Mouse (Mus musculus): ENCODE measurements around the gene Gse1.
A peak's percentile ranks its signal among the peaks of the same experiment; 100 is the strongest.

Gse1 gene

DNA sequence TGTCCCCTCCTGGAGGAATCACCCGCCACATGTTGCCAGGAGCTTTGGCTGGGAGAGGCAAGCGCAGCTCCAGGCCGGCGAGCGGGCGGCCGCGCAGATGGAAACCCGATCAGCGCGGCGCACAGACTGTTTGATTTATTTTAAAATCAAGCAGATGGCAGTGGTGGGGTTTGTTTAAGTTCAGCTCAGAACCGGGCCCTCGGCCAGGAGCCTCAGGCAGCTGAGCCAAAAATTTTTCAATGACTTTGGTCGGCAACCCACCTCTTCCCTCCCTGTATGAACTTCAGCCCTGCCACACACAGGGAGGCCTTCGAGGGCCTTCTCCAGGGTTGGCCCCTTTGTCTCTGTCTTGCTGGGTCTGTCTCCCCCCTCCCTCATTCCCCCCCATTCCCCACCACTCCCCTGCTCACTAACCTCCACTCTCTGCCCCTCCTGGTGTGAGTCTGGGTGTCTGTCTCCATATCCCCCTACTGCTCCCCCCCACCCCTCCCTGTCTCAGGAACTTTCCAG, 36.7 kb downstream of the Gse1 start:
- DNase-seq (ENCODE audit: low read depth, low spot score), result no peak
- Histone ChIP-seq H3K27me3 (ENCODE audit: control insufficient read depth, insufficient read depth, low read length, poor library complexity, severe bottlenecking) (no peaks in the 10 kb centered on the region), H3K36me3 (ENCODE audit: control insufficient read depth, insufficient read depth, low read length, poor library complexity, severe bottlenecking) (no peaks in the 10 kb centered on the region)

DNA sequence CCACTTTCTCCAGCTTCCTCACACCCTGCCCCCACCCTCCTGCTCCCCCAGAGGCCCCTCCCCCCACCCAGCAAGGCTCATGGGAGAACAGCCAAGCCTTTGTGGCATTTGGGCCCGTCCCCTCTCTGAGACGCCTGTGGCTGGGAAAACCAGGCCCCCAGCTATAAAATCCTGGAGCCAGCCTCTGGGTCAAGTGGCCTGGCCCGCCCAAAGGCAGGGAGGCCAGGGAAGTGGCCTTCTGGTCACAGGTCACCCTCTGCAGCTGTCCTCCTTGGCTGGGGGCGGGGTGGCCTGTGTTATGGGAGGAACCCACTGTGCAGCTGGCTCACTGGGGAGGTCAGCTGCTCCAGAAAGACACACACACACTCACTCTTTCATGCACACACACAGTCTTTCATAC, 37.2 kb downstream of the Gse1 start:
- DNase-seq (ENCODE audit: low read depth, low spot score), result no peak
- H3K27me3 ChIP-seq (ENCODE audit: control insufficient read depth, insufficient read depth, low read length, poor library complexity, severe bottlenecking), result no peaks in the 10 kb centered on the region
- no peaks in the 10 kb centered on the region for H3K36me3 ChIP-seq (ENCODE audit: control insufficient read depth, insufficient read depth, low read length, poor library complexity, severe bottlenecking)

- H3K27me3 ChIP-seq (ENCODE audit: control insufficient read depth, insufficient read depth, low read length, poor library complexity, severe bottlenecking), result no peaks in the 10 kb centered on the region
- H3K36me3 ChIP-seq (ENCODE audit: control insufficient read depth, insufficient read depth, low read length, poor library complexity, severe bottlenecking), result no peaks in the 10 kb centered on the region
- no peak for DNase-seq (ENCODE audit: low read depth, low spot score)
Measured at GRCm38 (mm10) chr8:120268541-120268980, 40.3 kb downstream of the Gse1 start.

DNA sequence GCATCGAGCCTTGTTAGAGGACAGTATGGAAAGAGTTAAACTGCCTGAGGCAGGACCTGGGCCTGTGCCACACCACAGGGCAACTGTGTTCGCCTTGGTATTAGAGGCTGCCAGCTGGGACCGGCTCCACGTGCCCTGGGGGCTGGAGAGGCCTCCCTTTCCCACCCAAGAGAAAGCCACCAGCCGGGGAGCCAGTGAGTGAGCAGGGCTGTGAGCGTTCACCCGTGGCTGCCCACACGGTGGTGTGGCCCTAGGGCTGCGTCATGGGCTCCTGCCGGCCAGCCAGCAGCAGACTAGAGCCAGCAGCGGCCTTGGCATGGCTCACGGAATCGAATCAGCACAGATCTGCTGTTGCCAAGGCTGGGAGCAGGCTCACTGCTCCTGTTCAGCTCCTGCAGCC, 42.2 kb downstream of the Gse1 start:
- no peaks in the 10 kb centered on the region for H3K27me3 ChIP-seq (ENCODE audit: control insufficient read depth, insufficient read depth, low read length, poor library complexity, severe bottlenecking)
- no peak for DNase-seq (ENCODE audit: low read depth, low spot score)
- H3K36me3 ChIP-seq (ENCODE audit: control insufficient read depth, insufficient read depth, low read length, poor library complexity, severe bottlenecking), result no peaks in the 10 kb centered on the region

DNA sequence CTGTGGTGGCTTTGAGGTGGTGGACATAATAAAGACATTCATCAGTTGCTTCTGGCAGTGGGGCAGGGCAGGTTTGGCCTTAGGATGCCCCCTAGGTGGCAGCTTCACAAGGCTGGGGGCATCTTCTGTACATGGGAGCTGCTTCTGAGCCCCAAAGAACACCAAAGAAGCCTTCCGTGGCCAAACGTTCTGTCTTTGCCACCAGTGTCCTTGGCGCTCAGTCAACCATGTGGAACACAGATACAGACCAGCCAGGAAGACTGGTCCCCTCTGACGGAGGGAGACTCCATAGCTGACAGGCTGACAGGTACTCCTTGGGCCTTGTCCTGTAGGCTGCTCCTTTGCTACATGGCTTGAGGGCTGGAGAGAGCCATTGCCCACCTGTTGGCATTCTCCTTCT, 45.2 kb downstream of the Gse1 start:
- Histone ChIP-seq H3K36me3 (ENCODE audit: control insufficient read depth, insufficient read depth, low read length, poor library complexity, severe bottlenecking) (no peaks in the 10 kb centered on the region), H3K27me3 (ENCODE audit: control insufficient read depth, insufficient read depth, low read length, poor library complexity, severe bottlenecking) (no peaks in the 10 kb centered on the region)
- no peak for DNase-seq (ENCODE audit: low read depth, low spot score)

- peak; percentile 84 for DNase-seq (ENCODE audit: low read depth, low spot score)
- Histone ChIP-seq H3K27me3 (ENCODE audit: control insufficient read depth, insufficient read depth, low read length, poor library complexity, severe bottlenecking) (no peaks in the 10 kb centered on the region), H3K36me3 (ENCODE audit: control insufficient read depth, insufficient read depth, low read length, poor library complexity, severe bottlenecking) (no peaks in the 10 kb centered on the region)
Measured at GRCm38 (mm10) chr8:120276051-120276890, 48.0 kb downstream of the Gse1 start.

- DNase-seq (ENCODE audit: low read depth, low spot score), result peak; percentile 49
- Histone ChIP-seq H3K27me3 (ENCODE audit: control insufficient read depth, insufficient read depth, low read length, poor library complexity, severe bottlenecking) (no peaks in the 10 kb centered on the region), H3K36me3 (ENCODE audit: control insufficient read depth, insufficient read depth, low read length, poor library complexity, severe bottlenecking) (no peaks in the 10 kb centered on the region)
Measured at GRCm38 (mm10) chr8:120276891-120277426, 48.7 kb downstream of the Gse1 start.

GRCm38 (mm10) chr8:120278009-120278408, 49.8 kb downstream of the Gse1 start:
- no peaks in the 10 kb centered on the region for H3K36me3 ChIP-seq (ENCODE audit: control insufficient read depth, insufficient read depth, low read length, poor library complexity, severe bottlenecking)
- H3K27me3 ChIP-seq (ENCODE audit: control insufficient read depth, insufficient read depth, low read length, poor library complexity, severe bottlenecking), result no peaks in the 10 kb centered on the region
- no peak for DNase-seq (ENCODE audit: low read depth, low spot score)

GRCm38 (mm10) chr8:120279418-120279817, 51.2 kb downstream of the Gse1 start:
- H3K27me3 ChIP-seq (ENCODE audit: control insufficient read depth, insufficient read depth, low read length, poor library complexity, severe bottlenecking), result no peaks in the 10 kb centered on the region
- DNase-seq (ENCODE audit: low read depth, low spot score), result no peak
- no peaks in the 10 kb centered on the region for H3K36me3 ChIP-seq (ENCODE audit: control insufficient read depth, insufficient read depth, low read length, poor library complexity, severe bottlenecking)

- Histone ChIP-seq H3K36me3 (ENCODE audit: control insufficient read depth, insufficient read depth, low read length, poor library complexity, severe bottlenecking) (no peaks in the 10 kb centered on the region), H3K27me3 (ENCODE audit: control insufficient read depth, insufficient read depth, low read length, poor library complexity, severe bottlenecking) (no peaks in the 10 kb centered on the region)
- peak; percentile 77 for DNase-seq (ENCODE audit: low read depth, low spot score)
Measured at GRCm38 (mm10) chr8:120281487-120281886, 53.2 kb downstream of the Gse1 start.

GRCm38 (mm10) chr8:120282465-120282864, 54.2 kb downstream of the Gse1 start:
- Histone ChIP-seq H3K36me3 (ENCODE audit: control insufficient read depth, insufficient read depth, low read length, poor library complexity, severe bottlenecking) (no peaks in the 10 kb centered on the region), H3K27me3 (ENCODE audit: control insufficient read depth, insufficient read depth, low read length, poor library complexity, severe bottlenecking) (no peaks in the 10 kb centered on the region)
- DNase-seq (ENCODE audit: low read depth, low spot score), result no peak

GRCm38 (mm10) chr8:120284265-120284664, 56.0 kb downstream of the Gse1 start:
- no peak for DNase-seq (ENCODE audit: low read depth, low spot score)
- Histone ChIP-seq H3K27me3 (ENCODE audit: control insufficient read depth, insufficient read depth, low read length, poor library complexity, severe bottlenecking) (no peaks in the 10 kb centered on the region), H3K36me3 (ENCODE audit: control insufficient read depth, insufficient read depth, low read length, poor library complexity, severe bottlenecking) (no peaks in the 10 kb centered on the region)

GRCm38 (mm10) chr8:120285033-120285432, 56.8 kb downstream of the Gse1 start:
- Histone ChIP-seq H3K27me3 (ENCODE audit: control insufficient read depth, insufficient read depth, low read length, poor library complexity, severe bottlenecking) (no peaks in the 10 kb centered on the region), H3K36me3 (ENCODE audit: control insufficient read depth, insufficient read depth, low read length, poor library complexity, severe bottlenecking) (no peaks in the 10 kb centered on the region)
- DNase-seq (ENCODE audit: low read depth, low spot score), result no peak

GRCm38 (mm10) chr8:120285878-120286277, 57.6 kb downstream of the Gse1 start:
- H3K36me3 ChIP-seq (ENCODE audit: control insufficient read depth, insufficient read depth, low read length, poor library complexity, severe bottlenecking), result no peaks in the 10 kb centered on the region
- no peak for DNase-seq (ENCODE audit: low read depth, low spot score)
- no peaks in the 10 kb centered on the region for H3K27me3 ChIP-seq (ENCODE audit: control insufficient read depth, insufficient read depth, low read length, poor library complexity, severe bottlenecking)

GRCm38 (mm10) chr8:120288122-120288908, 60.1 kb downstream of the Gse1 start:
- Histone ChIP-seq H3K27me3 (ENCODE audit: control insufficient read depth, insufficient read depth, low read length, poor library complexity, severe bottlenecking) (no peaks in the 10 kb centered on the region), H3K36me3 (ENCODE audit: control insufficient read depth, insufficient read depth, low read length, poor library complexity, severe bottlenecking) (no peaks in the 10 kb centered on the region)
- DNase-seq (ENCODE audit: low read depth, low spot score), result peak; percentile 60

Data from splenic B cell, adult 2 months (primary cell).